Mouse (Mus musculus) liver, embryonic 14.5 days (tissue): Measurements from ENCODE around the gene Krt35. TPM values are rescaled to one million over a fixed set of nuclear protein-coding genes. Genes with fewer than 3 reads are reported as not detected.

Experiments used
- ATAC-seq: fragments of 200-750 bp; cut with Nextera tagmentation; 2 replicates; pipeline ENCODE4 v1.8.0; 2017; ENCODE audit warnings: moderate number of reproducible peaks, mild to moderate bottlenecking, moderate library complexity; ENCODE audit not compliant: insufficient read depth
- DNase-seq, 3 experiments: peaks; one replicate each; pipeline ENCODE4 v3.0.0-alpha.2; 2012 to 2013; ENCODE audit warnings: low read depth in 3 of 3, low spot score in 3 of 3
- H3K27ac ChIP-seq: fragments of 300-500 bp; sonication (generic); 2 replicates; pipeline ENCODE4 v1.5.1; 2014; ENCODE audit warnings: moderate library complexity, mild to moderate bottlenecking, control low read depth, inconsistent platforms
- H3K27me3 ChIP-seq: fragments of 300-500 bp; sonication (generic); 2 replicates; pipeline ENCODE4 v1.6.1; 2014; ENCODE audit warnings: mild to moderate bottlenecking, low read length, moderate library complexity; ENCODE audit not compliant: control insufficient read depth, insufficient read depth
- H3K36me3 ChIP-seq: fragments of 300-500 bp; sonication (generic); replicated peaks from 2 replicates; pipeline ENCODE4 v1.6.1; 2014; ENCODE audit warnings: low read depth; ENCODE audit not compliant: control insufficient read depth, insufficient read depth
- H3K4me1 ChIP-seq, 2 experiments: fragments of 200-500 bp in 1 of 2; fragments of 300-500 bp in 1 of 2; sonication (generic) in 1 of 2; replicated peaks; 2 replicates each; pipeline ENCODE4 v1.6.1; 2012 to 2014; ENCODE audit warnings: antibody characterized with exemption in 1 of 2, inconsistent platforms in 1 of 2, low read length in 1 of 2; ENCODE audit not compliant: control insufficient read depth in 2 of 2, insufficient read depth in 2 of 2
- H3K4me2 ChIP-seq: fragments of 300-500 bp; sonication (generic); 2 replicates; pipeline ENCODE4 v1.6.1; 2014; ENCODE audit warnings: low read depth, mild to moderate bottlenecking, control low read depth, moderate library complexity
- H3K4me3 ChIP-seq, 2 experiments: fragments of 200-500 bp in 1 of 2; fragments of 300-500 bp in 1 of 2; sonication (generic) in 1 of 2; 2 replicates each; pipeline ENCODE4 v1.5.1; 2012 to 2014; ENCODE audit warnings: low read depth in 2 of 2, low read length in 2 of 2, mild to moderate bottlenecking in 2 of 2, control low read depth in 1 of 2, inconsistent platforms in 1 of 2, moderate library complexity in 1 of 2; ENCODE audit not compliant: insufficient read depth in 1 of 2
- H3K9ac ChIP-seq: fragments of 300-500 bp; sonication (generic); replicated peaks from 2 replicates; pipeline ENCODE4 v1.6.1; 2014; ENCODE audit warnings: mild to moderate bottlenecking, control low read depth, moderate library complexity
- H3K9me3 ChIP-seq: fragments of 300-500 bp; sonication (generic); 2 replicates; pipeline ENCODE4 v1.6.1; 2016; ENCODE audit warnings: low read length, mixed read lengths; ENCODE audit not compliant: control insufficient read depth
- CTCF ChIP-seq: IDR thresholded peaks from 2 replicates; pipeline ENCODE4 v1.5.1; 2016; ENCODE audit warnings: antibody characterized with exemption, low read depth, control low read depth
- EP300 ChIP-seq: IDR thresholded peaks from 2 replicates; pipeline ENCODE4 v1.6.1; 2016; ENCODE audit warnings: antibody characterized with exemption, low read depth
- WGBS: fragments of 180-500 bp; shearing (Covaris S2); extraction: QIAGEN DNeasy Blood & Tissue Kit; methylation state at CpG from one replicate; pipeline ENCODE4 v1.1.7; 2014; ENCODE audit not compliant: insufficient replicate concordance; 5-methylcytosine and 5-hydroxymethylcytosine counted together
- polyA plus RNA-seq, 2 experiments: library from polyadenylated mRNA; depleted of rRNA in 1 of 2; stranded (reverse) in 1 of 2; unstranded in 1 of 2; fragments of >200 nt; fragmentation: Nextera tagmentation in 1 of 2; extraction: Ambion mirVana in 1 of 2; gene quantifications; 2 replicates each; pipeline versions ENCODE4 v1.2.1 to v1.2.3; 2012 to 2014

The Krt35 gene
- polyA plus RNA-seq, 2 experiments = not detected

DNA sequence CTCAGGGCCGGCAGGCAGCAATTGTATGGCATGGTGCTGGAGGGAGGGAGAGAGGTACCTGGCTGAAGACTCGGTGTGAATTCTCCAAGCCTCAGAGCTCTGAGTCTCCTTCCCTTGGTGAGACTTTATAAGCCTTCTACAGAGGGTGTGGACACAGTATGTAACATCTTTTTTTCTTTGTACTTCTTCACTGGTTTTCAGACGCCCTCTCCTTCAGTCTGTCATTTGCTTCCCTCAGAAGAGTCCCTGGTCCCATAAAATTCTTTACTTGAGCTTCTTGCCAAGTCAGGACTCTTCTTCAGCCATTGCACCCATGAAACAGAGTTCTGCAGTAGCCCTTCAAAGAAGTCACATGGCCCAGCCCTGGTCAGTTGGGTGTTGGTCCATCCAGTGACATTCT is 45.6 kb downstream of the Krt35 start, which contains the start of gene Krt31:
Gene Krt31 (minus strand): TSS at position 101 of the 400 bp plus-strand sequence.
- WGBS = 61% methylated on average over 3 of the region's 3 CpGs
- Histone ChIP-seq H3K9me3 (no peaks in the 10 kb centered on the region), H3K27me3 (no peaks in the 10 kb centered on the region), H3K4me1 (no peaks in the 10 kb centered on the region), H3K4me2 (no peak within 1 kb of the TSS), H3K36me3 (no peaks in the 10 kb centered on the region), H3K4me3 (no peak within 1 kb of the TSS), H3K9ac (no peak within 1 kb of the TSS), H3K27ac (no peak within 1 kb of the TSS)
- TF ChIP-seq EP300 (no peak), CTCF (no peak)
- DNase-seq (no peak), ATAC-seq (no peak)

DNA sequence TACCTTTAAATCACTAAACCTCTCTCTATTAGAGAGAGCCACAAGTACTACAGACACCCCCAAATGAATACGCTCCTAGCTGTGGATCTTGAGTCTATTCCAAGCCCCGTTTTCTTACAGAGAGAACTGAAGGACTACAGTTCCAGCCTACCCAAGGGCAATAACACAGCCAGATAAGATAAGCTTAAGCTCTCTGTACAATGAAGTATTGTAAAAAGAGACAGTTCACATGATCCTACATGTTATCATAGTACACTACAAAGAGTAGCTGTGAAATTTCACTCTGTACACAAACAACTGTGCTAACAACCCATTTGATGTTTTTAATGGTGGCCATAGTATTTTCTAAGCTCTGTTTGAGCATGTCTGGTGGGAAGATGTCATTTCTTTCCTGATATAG is 48.8 kb downstream of the Krt35 start:
- H3K27ac ChIP-seq = no peak overlapping the region
- WGBS = 66% methylated on average over 2 of the region's 2 CpGs
- H3K27me3 ChIP-seq = no peaks in the 10 kb centered on the region
- H3K9ac ChIP-seq = no peak overlapping the region
- H3K4me2 ChIP-seq = no peak overlapping the region
- H3K9me3 ChIP-seq = no peaks in the 10 kb centered on the region
- no peak for DNase-seq
- TF ChIP-seq EP300 = no peak
- no peaks in the 10 kb centered on the region for H3K36me3 ChIP-seq
- no peak for ATAC-seq
- H3K4me3 ChIP-seq = no peak overlapping the region
- H3K4me1 ChIP-seq = no peaks in the 10 kb centered on the region

DNA sequence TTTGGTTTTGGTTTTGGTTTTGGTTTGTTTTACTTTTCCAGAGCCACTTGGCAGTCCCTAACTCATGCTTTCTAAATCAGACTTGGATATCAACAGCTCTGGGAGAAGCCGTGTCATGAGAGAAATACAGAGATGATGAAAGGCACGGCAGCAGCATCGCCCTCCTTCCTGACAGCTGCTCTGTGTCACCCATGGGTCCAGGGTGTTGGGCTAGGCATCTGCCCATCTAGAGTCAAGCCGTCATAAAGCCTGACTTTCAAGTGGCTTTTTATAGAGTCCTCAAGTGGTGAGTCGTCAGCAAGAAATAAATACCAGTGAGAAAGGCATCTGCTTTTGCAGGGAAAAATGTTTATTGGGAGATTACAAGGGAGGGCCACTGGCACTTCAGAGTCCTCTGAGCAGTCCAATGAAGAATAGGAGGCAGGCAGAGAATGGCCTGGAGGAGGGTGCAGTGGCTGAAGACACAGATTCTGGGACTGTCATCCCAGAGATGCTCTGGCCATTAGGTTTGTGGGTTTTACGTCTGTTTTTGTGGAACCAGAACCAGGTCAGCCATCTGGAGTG is 49.7 kb downstream of the Krt35 start:
- no peak for DNase-seq
- no peaks in the 10 kb centered on the region for H3K9me3 ChIP-seq
- TF ChIP-seq CTCF (no peak), EP300 (no peak)
- H3K27ac ChIP-seq = no peak overlapping the region
- H3K27me3 ChIP-seq = no peaks in the 10 kb centered on the region
- 60% methylated on average over 6 of the region's 6 CpGs for WGBS
- no peaks in the 10 kb centered on the region for H3K36me3 ChIP-seq
- no peak overlapping the region for H3K4me2 ChIP-seq
- H3K9ac ChIP-seq = no peak overlapping the region
- ATAC-seq = no peak
- H3K4me1 ChIP-seq = no peaks in the 10 kb centered on the region
- no peak overlapping the region for H3K4me3 ChIP-seq

Other genes starting within 250 kb of the Krt35 start
- 0.11 TPM in 1 of 2 replicates, not detected in the other for gene Krtap4-16, start 244.6 kb downstream of the Krt35 start, polyA plus RNA-seq (2012; rRNA removed)
- not detected in 2 replicates for gene Krtap4-16, start 244.6 kb downstream of the Krt35 start, polyA plus RNA-seq (2014; fragmentation: Nextera tagmentation; extraction: Ambion mirVana)
- not detected in 2 replicates for gene Gm11568, start 238.3 kb downstream of the Krt35 start, polyA plus RNA-seq (2012; rRNA removed)
- not detected in 2 replicates for gene Gm11568, start 238.3 kb downstream of the Krt35 start, polyA plus RNA-seq (2014; fragmentation: Nextera tagmentation; extraction: Ambion mirVana)
- not detected in 2 replicates for gene Gm11559, start 231.8 kb downstream of the Krt35 start, polyA plus RNA-seq (2012; rRNA removed)
- not detected in 2 replicates for gene Gm11559, start 231.8 kb downstream of the Krt35 start, polyA plus RNA-seq (2014; fragmentation: Nextera tagmentation; extraction: Ambion mirVana)
- gene Krtap9-1, start 222.9 kb downstream of the Krt35 start, polyA plus RNA-seq (2012; rRNA removed) = not detected in 2 replicates
- gene Krtap9-1, start 222.9 kb downstream of the Krt35 start, polyA plus RNA-seq (2014; fragmentation: Nextera tagmentation; extraction: Ambion mirVana) = not detected in 2 replicates
- gene Gm11567, start 217.1 kb downstream of the Krt35 start, polyA plus RNA-seq (2012; rRNA removed) = not detected in 2 replicates
- not detected in 2 replicates for gene Gm11567, start 217.1 kb downstream of the Krt35 start, polyA plus RNA-seq (2014; fragmentation: Nextera tagmentation; extraction: Ambion mirVana)
- gene Krtap31-1, start 188.3 kb downstream of the Krt35 start, polyA plus RNA-seq (2012; rRNA removed) = not detected in 2 replicates
- gene Krtap31-1, start 188.3 kb downstream of the Krt35 start, polyA plus RNA-seq (2014; fragmentation: Nextera tagmentation; extraction: Ambion mirVana) = not detected in 2 replicates
- not detected in 2 replicates for gene Gm11565, start 181.5 kb downstream of the Krt35 start, polyA plus RNA-seq (2012; rRNA removed)
- not detected in 2 replicates for gene Gm11565, start 181.5 kb downstream of the Krt35 start, polyA plus RNA-seq (2014; fragmentation: Nextera tagmentation; extraction: Ambion mirVana)
- not detected in 2 replicates for gene Krtap31-2, start 159.9 kb downstream of the Krt35 start, polyA plus RNA-seq (2012; rRNA removed)
- gene Krtap31-2, start 159.9 kb downstream of the Krt35 start, polyA plus RNA-seq (2014; fragmentation: Nextera tagmentation; extraction: Ambion mirVana) = not detected in 2 replicates
- not detected in 2 replicates for gene Krtap9-5, start 147.8 kb downstream of the Krt35 start, polyA plus RNA-seq (2012; rRNA removed)
- gene Krtap9-5, start 147.8 kb downstream of the Krt35 start, polyA plus RNA-seq (2014; fragmentation: Nextera tagmentation; extraction: Ambion mirVana) = not detected in 2 replicates
- gene Krtap29-1, start 117.2 kb downstream of the Krt35 start, polyA plus RNA-seq (2012; rRNA removed) = not detected in 2 replicates
- gene Krtap29-1, start 117.2 kb downstream of the Krt35 start, polyA plus RNA-seq (2014; fragmentation: Nextera tagmentation; extraction: Ambion mirVana) = not detected in 2 replicates
- not detected in 2 replicates for gene Krtap16-1, start 109.6 kb downstream of the Krt35 start, polyA plus RNA-seq (2012; rRNA removed)
- not detected in 2 replicates for gene Krtap16-1, start 109.6 kb downstream of the Krt35 start, polyA plus RNA-seq (2014; fragmentation: Nextera tagmentation; extraction: Ambion mirVana)
- gene Krtap17-1, start 102.2 kb downstream of the Krt35 start, polyA plus RNA-seq (2012; rRNA removed) = not detected in 2 replicates
- not detected in 2 replicates for gene Krtap17-1, start 102.2 kb downstream of the Krt35 start, polyA plus RNA-seq (2014; fragmentation: Nextera tagmentation; extraction: Ambion mirVana)
- not detected in 2 replicates for gene Krt33a, start 80.0 kb downstream of the Krt35 start, polyA plus RNA-seq (2012; rRNA removed)
- not detected in 2 replicates for gene Krt33a, start 80.0 kb downstream of the Krt35 start, polyA plus RNA-seq (2014; fragmentation: Nextera tagmentation; extraction: Ambion mirVana)
- not detected in 2 replicates for gene Krt33b, start 66.4 kb downstream of the Krt35 start, polyA plus RNA-seq (2012; rRNA removed)
- gene Krt33b, start 66.4 kb downstream of the Krt35 start, polyA plus RNA-seq (2014; fragmentation: Nextera tagmentation; extraction: Ambion mirVana) = not detected in 2 replicates
- gene Krt34, start 54.7 kb downstream of the Krt35 start, polyA plus RNA-seq (2012; rRNA removed) = not detected in 2 replicates
- gene Krt34, start 54.7 kb downstream of the Krt35 start, polyA plus RNA-seq (2014; fragmentation: Nextera tagmentation; extraction: Ambion mirVana) = not detected in 2 replicates
- not detected in 2 replicates for gene Krt31, start 45.7 kb downstream of the Krt35 start, polyA plus RNA-seq (2012; rRNA removed)
- gene Krt31, start 45.7 kb downstream of the Krt35 start, polyA plus RNA-seq (2014; fragmentation: Nextera tagmentation; extraction: Ambion mirVana) = not detected in 2 replicates
- not detected in 2 replicates for gene Krt32, start 8.0 kb downstream of the Krt35 start, polyA plus RNA-seq (2012; rRNA removed)
- gene Krt32, start 8.0 kb downstream of the Krt35 start, polyA plus RNA-seq (2014; fragmentation: Nextera tagmentation; extraction: Ambion mirVana) = not detected in 2 replicates
- gene Krt36, start 9.4 kb upstream of the Krt35 start, polyA plus RNA-seq (2012; rRNA removed) = not detected in 2 replicates
- gene Krt36, start 9.4 kb upstream of the Krt35 start, polyA plus RNA-seq (2014; fragmentation: Nextera tagmentation; extraction: Ambion mirVana) = not detected in 2 replicates
- gene Krt13, start 25.3 kb upstream of the Krt35 start, polyA plus RNA-seq (2012; rRNA removed) = 0.08 TPM in 1 of 2 replicates, not detected in the other
- gene Krt13, start 25.3 kb upstream of the Krt35 start, polyA plus RNA-seq (2014; fragmentation: Nextera tagmentation; extraction: Ambion mirVana) = not detected in 2 replicates
- 0.18 and 0.35 TPM in 2 replicates for gene Krt15, start 39.7 kb upstream of the Krt35 start, polyA plus RNA-seq (2012; rRNA removed)
- 0.08 TPM in 1 of 2 replicates, not detected in the other for gene Krt15, start 39.7 kb upstream of the Krt35 start, polyA plus RNA-seq (2014; fragmentation: Nextera tagmentation; extraction: Ambion mirVana)
- 1.8 and 2.0 TPM in 2 replicates for gene Krt19, start 52.4 kb upstream of the Krt35 start, polyA plus RNA-seq (2012; rRNA removed)
- 1.2 and 2.4 TPM in 2 replicates for gene Krt19, start 52.4 kb upstream of the Krt35 start, polyA plus RNA-seq (2014; fragmentation: Nextera tagmentation; extraction: Ambion mirVana)
- not detected in 2 replicates for gene Krt9, start 97.0 kb upstream of the Krt35 start, polyA plus RNA-seq (2012; rRNA removed)
- not detected in 2 replicates for gene Krt9, start 97.0 kb upstream of the Krt35 start, polyA plus RNA-seq (2014; fragmentation: Nextera tagmentation; extraction: Ambion mirVana)
- 0.40 and 0.42 TPM in 2 replicates for gene Krt14, start 111.3 kb upstream of the Krt35 start, polyA plus RNA-seq (2012; rRNA removed)
- gene Krt14, start 111.3 kb upstream of the Krt35 start, polyA plus RNA-seq (2014; fragmentation: Nextera tagmentation; extraction: Ambion mirVana) = 0.13 and 0.25 TPM in 2 replicates
- not detected in 2 replicates for gene Krt16, start 152.7 kb upstream of the Krt35 start, polyA plus RNA-seq (2012; rRNA removed)
- not detected in 2 replicates for gene Krt16, start 152.7 kb upstream of the Krt35 start, polyA plus RNA-seq (2014; fragmentation: Nextera tagmentation; extraction: Ambion mirVana)
- 0.11 and 0.15 TPM in 2 replicates for gene Krt17, start 164.8 kb upstream of the Krt35 start, polyA plus RNA-seq (2012; rRNA removed)
- gene Krt17, start 164.8 kb upstream of the Krt35 start, polyA plus RNA-seq (2014; fragmentation: Nextera tagmentation; extraction: Ambion mirVana) = 0.18 and 0.20 TPM in 2 replicates
- not detected in 2 replicates for gene Krt42, start 173.6 kb upstream of the Krt35 start, polyA plus RNA-seq (2012; rRNA removed)
- gene Krt42, start 173.6 kb upstream of the Krt35 start, polyA plus RNA-seq (2014; fragmentation: Nextera tagmentation; extraction: Ambion mirVana) = not detected in 2 replicates
- gene Eif1, start 223.6 kb upstream of the Krt35 start, polyA plus RNA-seq (2012; rRNA removed) = 96.0 and 191 TPM in 2 replicates
- 1,798 and 1,809 TPM in 2 replicates for gene Eif1, start 223.6 kb upstream of the Krt35 start, polyA plus RNA-seq (2014; fragmentation: Nextera tagmentation; extraction: Ambion mirVana)
- not detected in 2 replicates for gene Gast, start 238.2 kb upstream of the Krt35 start, polyA plus RNA-seq (2012; rRNA removed)
- not detected in 2 replicates for gene Gast, start 238.2 kb upstream of the Krt35 start, polyA plus RNA-seq (2014; fragmentation: Nextera tagmentation; extraction: Ambion mirVana)